Mouse (Mus musculus): ENCODE measurements at regions not wholly inside any gene's neighbourhood (a gene's known extent, or its start where the extent isn't known, plus 50 kb on each side); places are given as distances from the start of the nearest gene placed in this dataset.

DNA sequence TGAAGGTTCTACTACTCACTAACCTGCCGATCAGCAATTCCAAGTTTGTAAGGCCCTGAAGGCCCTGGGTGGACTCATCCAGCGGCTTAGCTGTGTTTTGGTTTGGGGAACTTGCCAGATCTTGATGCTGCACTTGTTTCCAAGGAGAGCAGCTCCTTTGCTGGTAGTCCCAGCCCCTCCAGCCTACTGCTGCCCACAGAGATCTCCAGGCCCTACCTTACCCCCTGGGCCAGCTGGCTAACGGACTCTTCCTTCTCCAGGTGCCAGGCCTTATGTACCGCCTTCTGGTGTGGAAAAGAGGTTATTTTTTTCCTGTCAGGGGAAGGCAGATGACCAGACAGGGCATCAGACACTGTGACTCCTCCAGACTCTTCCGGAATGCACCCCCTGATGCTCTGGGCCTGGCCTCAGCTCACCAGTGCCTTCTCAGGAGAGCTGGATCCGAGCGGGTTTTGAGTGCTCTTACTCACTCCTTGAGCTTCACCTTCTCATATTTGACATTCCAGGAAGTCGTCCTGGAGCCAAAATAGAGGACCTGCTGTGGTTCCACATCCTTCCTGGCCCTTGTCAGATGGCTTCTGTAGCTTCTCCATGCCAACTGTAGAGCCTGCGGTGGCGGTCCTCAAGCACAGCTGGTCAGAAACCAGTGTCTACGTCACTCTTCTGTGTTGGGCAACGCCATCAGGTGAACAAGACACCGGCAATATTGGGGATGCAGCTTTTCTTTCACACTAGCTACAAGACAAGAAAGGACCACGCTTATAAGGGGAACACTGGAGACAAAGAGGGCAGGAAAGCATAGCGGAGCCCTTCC, 259.2 kb downstream of the Actr3 start:
- H3K4me3 ChIP-seq (ENCODE audit: low read depth, low read length), result no peak overlapping the region
- 82% methylated on average over 15 of the region's 15 CpGs for whole genome bisulfite sequencing
- H3K4me2 ChIP-seq (ENCODE audit: low read depth, low read length), result no peak overlapping the region
- H3K27me3 ChIP-seq (replicated peaks; ENCODE audit: control insufficient read depth, insufficient read depth, low read length), result no peaks in the 10 kb centered on the region
- no peak for ATAC-seq (ENCODE audit: low read depth)
- no peak overlapping the region for H3K9ac ChIP-seq (ENCODE audit: low read depth, low read length)
- H3K36me3 ChIP-seq (ENCODE audit: control insufficient read depth, insufficient read depth, low read length), result no peaks in the 10 kb centered on the region
- no peaks in the 10 kb centered on the region for H3K9me3 ChIP-seq (ENCODE audit: control insufficient read depth, low read length)
- H3K27ac ChIP-seq (replicated peaks; ENCODE audit: low read depth, low read length), result no peak overlapping the region
- no peaks in the 10 kb centered on the region for H3K4me1 ChIP-seq (ENCODE audit: control insufficient read depth, insufficient read depth, low read length)
- no peak for DNase-seq (ENCODE audit: low spot score)

DNA sequence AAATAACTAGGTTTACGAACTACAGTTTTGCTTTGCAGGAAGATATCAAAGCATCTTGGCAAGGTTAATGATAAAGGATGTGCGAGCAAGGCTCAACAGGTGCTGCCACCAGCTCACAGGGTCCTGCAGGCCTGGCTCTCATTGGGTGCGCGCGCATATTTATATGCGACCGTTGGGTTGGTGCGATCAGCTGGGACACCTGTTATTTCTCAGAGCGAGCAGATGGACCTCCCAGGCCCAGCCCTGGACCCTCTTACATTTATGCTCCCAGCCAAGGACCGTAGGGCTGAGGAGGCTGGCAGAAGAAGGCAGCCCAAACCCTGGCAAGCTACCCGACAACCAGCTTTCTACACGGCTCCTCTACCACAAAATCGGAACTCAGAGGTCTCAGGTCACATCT, 260.8 kb downstream of the Actr3 start:
- H3K9me3 ChIP-seq (ENCODE audit: control insufficient read depth, low read length), result no peaks in the 10 kb centered on the region
- H3K27ac ChIP-seq (replicated peaks; ENCODE audit: low read depth, low read length), result no peak overlapping the region
- no peak for DNase-seq (ENCODE audit: low spot score)
- no peak for ATAC-seq (ENCODE audit: low read depth)
- H3K36me3 ChIP-seq (ENCODE audit: control insufficient read depth, insufficient read depth, low read length), result no peaks in the 10 kb centered on the region
- H3K4me2 ChIP-seq (ENCODE audit: low read depth, low read length), result no peak overlapping the region
- H3K9ac ChIP-seq (ENCODE audit: low read depth, low read length), result no peak overlapping the region
- 90% methylated on average over 13 of the region's 13 CpGs for WGBS
- no peak overlapping the region for H3K4me3 ChIP-seq (ENCODE audit: low read depth, low read length)
- H3K4me1 ChIP-seq (ENCODE audit: control insufficient read depth, insufficient read depth, low read length), result no peaks in the 10 kb centered on the region
- no peaks in the 10 kb centered on the region for H3K27me3 ChIP-seq (replicated peaks; ENCODE audit: control insufficient read depth, insufficient read depth, low read length)

DNA sequence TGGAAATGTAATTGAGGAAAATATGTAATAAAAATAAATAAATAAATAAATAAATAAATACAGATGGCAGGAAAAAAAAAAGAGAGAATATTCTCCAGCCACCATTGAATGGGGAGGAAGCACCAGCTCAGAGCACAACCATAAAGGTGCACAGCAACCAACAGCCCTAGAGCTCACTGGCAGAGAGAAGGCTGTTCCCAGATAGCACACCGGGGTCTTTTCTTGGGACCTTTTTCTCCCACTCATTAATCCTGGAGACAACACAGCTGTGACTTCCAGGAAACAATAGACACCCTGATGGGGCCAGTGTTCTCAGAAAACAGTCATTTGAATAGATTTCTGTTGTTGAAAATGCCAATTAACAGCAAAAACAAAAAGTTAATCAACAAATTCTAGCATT, 263.1 kb downstream of the Actr3 start:
- H3K4me2 ChIP-seq (ENCODE audit: low read depth, low read length), result no peak overlapping the region
- no peaks in the 10 kb centered on the region for H3K4me1 ChIP-seq (ENCODE audit: control insufficient read depth, insufficient read depth, low read length)
- ATAC-seq (ENCODE audit: low read depth) (no peak), DNase-seq (ENCODE audit: low spot score) (no peak)
- 55% methylated on average over 1 of the region's 1 CpGs for WGBS
- no peaks in the 10 kb centered on the region for H3K27me3 ChIP-seq (replicated peaks; ENCODE audit: control insufficient read depth, insufficient read depth, low read length)
- no peak overlapping the region for H3K4me3 ChIP-seq (ENCODE audit: low read depth, low read length)
- no peaks in the 10 kb centered on the region for H3K36me3 ChIP-seq (ENCODE audit: control insufficient read depth, insufficient read depth, low read length)
- no peaks in the 10 kb centered on the region for H3K9me3 ChIP-seq (ENCODE audit: control insufficient read depth, low read length)
- H3K9ac ChIP-seq (ENCODE audit: low read depth, low read length), result no peak overlapping the region
- no peak overlapping the region for H3K27ac ChIP-seq (replicated peaks; ENCODE audit: low read depth, low read length)

DNA sequence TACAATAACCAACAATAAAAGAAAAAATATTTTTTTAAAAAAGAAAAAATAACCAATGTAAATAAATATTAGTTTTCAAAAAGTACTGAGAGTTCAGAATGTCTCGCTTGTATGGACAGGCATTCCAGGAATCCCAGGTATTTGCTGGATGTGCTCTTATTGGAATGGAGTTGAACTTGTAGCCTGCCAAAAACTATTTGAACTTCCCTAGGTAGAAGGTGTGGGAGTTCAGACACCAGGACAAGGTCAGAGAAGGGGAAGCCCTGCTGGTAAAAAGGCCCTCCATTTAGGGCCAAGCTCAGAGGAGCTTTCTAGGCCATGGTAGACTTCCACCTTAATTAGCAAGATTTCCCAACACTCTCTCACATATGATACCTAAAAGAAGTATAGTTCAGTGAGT, 270.3 kb downstream of the Actr3 start:
- no peak overlapping the region for H3K4me3 ChIP-seq (ENCODE audit: low read depth, low read length)
- H3K4me2 ChIP-seq (ENCODE audit: low read depth, low read length), result no peak overlapping the region
- no peaks in the 10 kb centered on the region for H3K36me3 ChIP-seq (ENCODE audit: control insufficient read depth, insufficient read depth, low read length)
- no peak overlapping the region for H3K9ac ChIP-seq (ENCODE audit: low read depth, low read length)
- no peak overlapping the region for H3K27ac ChIP-seq (replicated peaks; ENCODE audit: low read depth, low read length)
- no peaks in the 10 kb centered on the region for H3K27me3 ChIP-seq (replicated peaks; ENCODE audit: control insufficient read depth, insufficient read depth, low read length)
- no peaks in the 10 kb centered on the region for H3K9me3 ChIP-seq (ENCODE audit: control insufficient read depth, low read length)
- H3K4me1 ChIP-seq (ENCODE audit: control insufficient read depth, insufficient read depth, low read length), result no peaks in the 10 kb centered on the region
- WGBS, result 84% methylated on average over 1 of the region's 1 CpGs
- DNase-seq (ENCODE audit: low spot score) (no peak), ATAC-seq (ENCODE audit: low read depth) (no peak)

DNA sequence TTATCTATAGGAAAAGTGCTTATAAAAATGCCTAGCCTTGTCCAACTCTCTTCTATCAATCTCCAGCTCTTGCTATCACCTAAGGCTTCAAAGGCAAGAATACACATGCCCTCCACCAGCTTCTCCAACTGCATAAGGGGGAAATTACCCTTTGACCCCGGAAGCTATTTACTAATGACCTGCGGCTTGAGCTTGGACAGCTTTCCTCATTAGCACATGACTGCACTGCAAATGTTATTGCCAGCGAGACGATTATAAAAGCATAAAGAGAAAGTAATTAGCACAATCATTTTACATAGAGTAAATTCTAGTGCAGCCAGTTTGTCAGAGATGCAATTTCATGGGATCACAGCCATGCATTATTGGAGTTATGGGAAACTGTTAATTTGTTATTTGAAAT, 277.0 kb downstream of the Actr3 start:
- WGBS, result 73% methylated on average over 4 of the region's 4 CpGs
- no peak overlapping the region for H3K9ac ChIP-seq (ENCODE audit: low read depth, low read length)
- no peaks in the 10 kb centered on the region for H3K4me1 ChIP-seq (ENCODE audit: control insufficient read depth, insufficient read depth, low read length)
- H3K4me3 ChIP-seq (ENCODE audit: low read depth, low read length), result no peak overlapping the region
- H3K27ac ChIP-seq (replicated peaks; ENCODE audit: low read depth, low read length), result no peak overlapping the region
- no peaks in the 10 kb centered on the region for H3K36me3 ChIP-seq (ENCODE audit: control insufficient read depth, insufficient read depth, low read length)
- DNase-seq (ENCODE audit: low spot score) (no peak), ATAC-seq (ENCODE audit: low read depth) (no peak)
- no peaks in the 10 kb centered on the region for H3K9me3 ChIP-seq (ENCODE audit: control insufficient read depth, low read length)
- H3K4me2 ChIP-seq (ENCODE audit: low read depth, low read length), result no peak overlapping the region
- no peaks in the 10 kb centered on the region for H3K27me3 ChIP-seq (replicated peaks; ENCODE audit: control insufficient read depth, insufficient read depth, low read length)

DNA sequence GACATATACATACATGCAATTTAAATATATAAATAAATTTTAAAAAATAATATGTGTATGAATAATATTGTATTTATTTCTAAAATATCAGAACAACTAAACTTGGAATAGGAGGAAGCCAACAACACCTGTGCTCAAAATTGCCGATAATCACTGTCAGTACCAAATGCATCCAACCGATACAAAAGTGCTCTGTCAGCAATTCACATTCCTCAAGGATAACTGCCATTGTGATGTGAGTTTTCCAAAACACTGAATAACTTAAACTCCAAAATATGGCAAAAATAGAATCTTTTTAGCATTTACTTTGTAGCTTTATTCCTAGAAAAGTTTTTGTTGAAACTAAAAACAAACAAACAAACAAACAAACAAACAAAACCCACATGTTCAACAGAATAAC, 279.4 kb downstream of the Actr3 start:
- no peaks in the 10 kb centered on the region for H3K4me1 ChIP-seq (ENCODE audit: control insufficient read depth, insufficient read depth, low read length)
- H3K9me3 ChIP-seq (ENCODE audit: control insufficient read depth, low read length), result no peaks in the 10 kb centered on the region
- H3K4me2 ChIP-seq (ENCODE audit: low read depth, low read length), result no peak overlapping the region
- H3K27me3 ChIP-seq (replicated peaks; ENCODE audit: control insufficient read depth, insufficient read depth, low read length), result no peaks in the 10 kb centered on the region
- no peak for DNase-seq (ENCODE audit: low spot score)
- 91% methylated on average over 2 of the region's 2 CpGs for WGBS
- no peak overlapping the region for H3K27ac ChIP-seq (replicated peaks; ENCODE audit: low read depth, low read length)
- H3K9ac ChIP-seq (ENCODE audit: low read depth, low read length), result no peak overlapping the region
- no peak for ATAC-seq (ENCODE audit: low read depth)
- no peak overlapping the region for H3K4me3 ChIP-seq (ENCODE audit: low read depth, low read length)
- no peaks in the 10 kb centered on the region for H3K36me3 ChIP-seq (ENCODE audit: control insufficient read depth, insufficient read depth, low read length)

DNA sequence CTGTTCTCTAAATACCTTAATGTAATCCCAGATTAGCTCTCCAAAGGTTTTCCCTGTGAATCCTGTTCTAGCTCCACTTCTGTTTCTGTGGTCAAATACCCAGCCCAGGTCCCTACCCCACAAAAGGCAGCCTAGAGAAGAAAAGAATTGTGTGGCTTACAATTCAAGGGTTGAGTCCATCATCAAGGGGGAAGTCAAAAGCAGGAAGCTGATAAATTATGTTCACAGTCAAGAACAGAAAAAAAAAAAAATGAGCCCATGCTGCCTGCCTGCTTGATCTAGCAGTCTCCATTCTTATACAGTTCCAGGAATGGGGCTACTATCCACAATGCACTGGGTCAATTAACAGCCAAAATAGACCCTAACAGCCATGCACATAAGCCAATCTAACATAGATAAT, 285.7 kb downstream of the Actr3 start:
- Histone ChIP-seq H3K9me3 (ENCODE audit: control insufficient read depth, low read length) (no peaks in the 10 kb centered on the region), H3K4me2 (ENCODE audit: low read depth, low read length) (no peak overlapping the region), H3K4me1 (ENCODE audit: control insufficient read depth, insufficient read depth, low read length) (no peaks in the 10 kb centered on the region), H3K27me3 (replicated peaks; ENCODE audit: control insufficient read depth, insufficient read depth, low read length) (no peaks in the 10 kb centered on the region), H3K27ac (replicated peaks; ENCODE audit: low read depth, low read length) (no peak overlapping the region), H3K4me3 (ENCODE audit: low read depth, low read length) (no peak overlapping the region), H3K9ac (ENCODE audit: low read depth, low read length) (no peak overlapping the region), H3K36me3 (ENCODE audit: control insufficient read depth, insufficient read depth, low read length) (no peaks in the 10 kb centered on the region)
- no peak for DNase-seq (ENCODE audit: low spot score)
- ATAC-seq (ENCODE audit: low read depth), result no peak

DNA sequence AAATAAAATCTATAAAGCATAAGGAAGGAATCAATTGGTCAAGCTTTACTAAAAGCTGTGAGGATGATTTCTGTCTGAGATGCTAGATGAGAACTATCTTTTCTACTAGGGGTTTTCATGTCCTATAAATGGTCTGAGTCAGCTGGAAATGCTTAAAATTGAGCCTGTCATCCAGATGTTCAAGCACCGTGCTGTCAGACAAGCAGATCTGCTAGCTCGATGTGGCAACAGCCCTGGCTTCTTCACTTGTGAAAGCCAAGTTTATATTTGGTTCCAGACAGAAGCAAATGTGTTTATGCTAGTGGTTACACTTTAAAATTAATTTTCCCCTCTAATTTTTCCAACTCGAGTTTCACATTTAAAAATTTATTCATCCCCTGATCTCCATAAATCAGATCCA, 311.7 kb downstream of the Actr3 start:
- no peak overlapping the region for H3K9ac ChIP-seq (ENCODE audit: low read depth, low read length)
- no peak overlapping the region for H3K4me2 ChIP-seq (ENCODE audit: low read depth, low read length)
- WGBS, result 46% methylated on average over 3 of the region's 3 CpGs
- no peaks in the 10 kb centered on the region for H3K9me3 ChIP-seq (ENCODE audit: control insufficient read depth, low read length)
- H3K36me3 ChIP-seq (ENCODE audit: control insufficient read depth, insufficient read depth, low read length), result no peaks in the 10 kb centered on the region
- H3K4me3 ChIP-seq (ENCODE audit: low read depth, low read length), result no peak overlapping the region
- DNase-seq (ENCODE audit: low spot score) (peak; percentile 63), ATAC-seq (ENCODE audit: low read depth) (no peak)
- no peak overlapping the region for H3K27ac ChIP-seq (replicated peaks; ENCODE audit: low read depth, low read length)
- no peaks in the 10 kb centered on the region for H3K27me3 ChIP-seq (replicated peaks; ENCODE audit: control insufficient read depth, insufficient read depth, low read length)
- H3K4me1 ChIP-seq (ENCODE audit: control insufficient read depth, insufficient read depth, low read length), result no peaks in the 10 kb centered on the region

DNA sequence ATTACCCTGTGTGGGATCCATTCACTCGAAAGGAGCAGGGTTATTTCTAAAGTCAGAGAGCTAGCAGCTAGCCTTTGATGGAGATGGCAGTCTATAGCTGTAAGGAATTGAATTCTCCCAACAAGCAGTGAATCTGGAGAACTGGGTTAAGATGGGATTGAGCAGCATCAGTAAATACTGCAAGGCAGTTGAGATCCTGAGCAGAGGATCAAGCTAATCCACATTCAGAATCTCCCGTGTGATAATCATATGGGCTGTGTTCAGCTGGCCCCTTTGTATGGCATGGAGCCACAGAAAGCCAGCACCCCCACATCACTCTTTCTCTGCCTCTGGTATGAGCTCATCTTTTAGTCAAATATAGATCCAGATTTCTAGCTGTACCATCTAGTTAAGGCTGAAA, 334.9 kb downstream of the Actr3 start:
- Histone ChIP-seq H3K9me3 (ENCODE audit: control insufficient read depth, low read length) (no peaks in the 10 kb centered on the region), H3K4me1 (ENCODE audit: control insufficient read depth, insufficient read depth, low read length) (no peaks in the 10 kb centered on the region), H3K4me2 (ENCODE audit: low read depth, low read length) (no peak overlapping the region), H3K4me3 (ENCODE audit: low read depth, low read length) (no peak overlapping the region), H3K27ac (replicated peaks; ENCODE audit: low read depth, low read length) (no peak overlapping the region), H3K9ac (ENCODE audit: low read depth, low read length) (no peak overlapping the region), H3K27me3 (replicated peaks; ENCODE audit: control insufficient read depth, insufficient read depth, low read length) (no peaks in the 10 kb centered on the region), H3K36me3 (ENCODE audit: control insufficient read depth, insufficient read depth, low read length) (no peaks in the 10 kb centered on the region)
- 82% methylated on average over 2 of the region's 2 CpGs for WGBS
- ATAC-seq (ENCODE audit: low read depth), result no peak
- DNase-seq (ENCODE audit: low spot score), result no peak

Measured in embryonic facial prominence, embryonic 14.5 days (tissue).